In the genomic region with DNA sequence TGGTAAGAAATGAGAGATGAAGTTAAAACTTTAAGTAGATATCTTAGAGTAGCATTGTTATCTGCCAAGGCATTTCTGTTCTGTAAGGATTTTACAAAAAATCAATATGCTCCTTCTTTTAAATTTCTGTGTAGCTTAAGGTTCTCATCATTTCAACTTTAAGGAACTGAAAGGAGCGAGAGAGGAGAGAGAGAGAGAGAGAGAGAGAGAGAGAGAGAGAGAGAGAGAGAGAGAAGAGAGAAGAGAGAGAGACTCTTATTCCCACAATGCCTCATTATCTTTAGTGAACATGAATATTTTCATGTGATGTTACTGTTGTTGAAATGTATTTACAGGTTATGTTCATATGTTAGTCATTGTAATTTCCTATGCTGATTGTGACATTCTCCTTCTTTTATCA, we compare ENCODE assay signal across 26 mouse cellular contexts. TPM values are rescaled to one million over a fixed set of nuclear protein-coding genes. Genes with fewer than 3 reads are reported as not detected.
"Had no signal": no experiment of that assay in that cellular context is flagged by ENCODE, and none has a peak within 500 bp of the region (broad histone marks: within the 10 kb centered on the region; RNA-seq: fewer than 3 reads in every experiment).

No protein-coding gene starts in this region.

- H3K36me3 ChIP-seq: liver, embryonic 13.5 days; midbrain, embryonic 13.5 days; neural tube, embryonic 13.5 days had no signal

- H3K4me1 ChIP-seq: liver, embryonic 13.5 days; midbrain, embryonic 10.5 days; midbrain, embryonic 13.5 days; neural tube, embryonic 13.5 days had no signal

- H3K27me3 ChIP-seq: liver, embryonic 13.5 days; megakaryocyte, embryonic 14.5 days; midbrain, embryonic 13.5 days; neural tube, embryonic 13.5 days had no signal

- H3K4me2 ChIP-seq: liver, embryonic 13.5 days; lung, embryonic 14.5 days; midbrain, embryonic 13.5 days; neural tube, embryonic 13.5 days had no signal

- H3K27ac ChIP-seq: kidney, postnatal 0 days; layer of hippocampus, adult 2 months; left cerebral cortex, adult 2 months; liver, embryonic 13.5 days; midbrain, embryonic 10.5 days; midbrain, embryonic 13.5 days; neural tube, embryonic 13.5 days; stomach, postnatal 0 days had no signal

- H3K4me3 ChIP-seq: layer of hippocampus, adult 2 months; left cerebral cortex, adult 2 months; liver, embryonic 13.5 days; megakaryocyte, embryonic 14.5 days; midbrain, embryonic 10.5 days; midbrain, embryonic 13.5 days; myocyte; neural tube, embryonic 13.5 days had no signal

- H3K9ac ChIP-seq: liver, embryonic 13.5 days; lung, embryonic 14.5 days; midbrain, embryonic 13.5 days; neural tube, embryonic 13.5 days had no signal

- H3K9me3 ChIP-seq: liver, embryonic 13.5 days; megakaryocyte, embryonic 14.5 days; midbrain, embryonic 10.5 days; midbrain, embryonic 13.5 days; neural tube, embryonic 13.5 days had no signal

- DNase-seq: kidney, adult 18-20 months; kidney, postnatal 25 days; layer of hippocampus, postnatal 36 days; liver, embryonic 13.5 days; lung, embryonic 14.5 days; lung, postnatal 10 days; lung, postnatal 36 days; retina, postnatal 1 day; right cerebral cortex, postnatal 25 days; spleen, adult 18-20 months; thymus, adult 2 months; thymus, postnatal 25 days had no signal

RNA-seq across cellular contexts. Expression of a gene that starts 36.2 kb away (rescaled TPM):
- total RNA-seq: layer of hippocampus, adult 2 months; layer of hippocampus, postnatal 10 days; layer of hippocampus, postnatal 36 days; left cerebral cortex, adult 2 months; left cerebral cortex, postnatal 10 days; left cerebral cortex, postnatal 36 days had no signal
- polyA plus RNA-seq: limb, embryonic 11.5 days; myocyte; neural tube, embryonic 13.5 days; stomach, embryonic 14.5 days had no signal
